Mouse (Mus musculus) neutrophil, adult 5-6 weeks (primary cell): ENCODE measurements around the gene Olfr150. TPM values are rescaled to one million over a fixed set of nuclear protein-coding genes. Genes with fewer than 3 reads are reported as not detected.
"Not testable (repeated sequence)": the region's sequence is repeated elsewhere in the genome, so short reads cannot be mapped to it uniquely, and the experiment has no call there.

ENCODE experiments used
- ATAC-seq: fragments of 151-379, 151-347 bp; 2 replicates; pipeline ENCODE4 v1.8.0; 2017; ENCODE audit warnings: mild to moderate bottlenecking, moderate TSS enrichment; ENCODE audit not compliant: insufficient number of reproducible peaks, poor library complexity, low FRiP score, severe bottlenecking; ENCODE audit errors: extremely low read depth
- total RNA-seq: library from RNA; stranded (forward); fragments of 200-1000 nt; gene quantifications from 2 replicates; pipeline ENCODE4 v1.2.3, GENCODE M21; 2017

The Olfr150 gene
- not detected in 2 replicates for total RNA-seq

- no peak for ATAC-seq
Observed at GRCm38 (mm10) chr9:39730678-39731077, at the start of gene Olfr150. Gene Olfr150 (plus strand): TSS chr9:39730978.

DNA sequence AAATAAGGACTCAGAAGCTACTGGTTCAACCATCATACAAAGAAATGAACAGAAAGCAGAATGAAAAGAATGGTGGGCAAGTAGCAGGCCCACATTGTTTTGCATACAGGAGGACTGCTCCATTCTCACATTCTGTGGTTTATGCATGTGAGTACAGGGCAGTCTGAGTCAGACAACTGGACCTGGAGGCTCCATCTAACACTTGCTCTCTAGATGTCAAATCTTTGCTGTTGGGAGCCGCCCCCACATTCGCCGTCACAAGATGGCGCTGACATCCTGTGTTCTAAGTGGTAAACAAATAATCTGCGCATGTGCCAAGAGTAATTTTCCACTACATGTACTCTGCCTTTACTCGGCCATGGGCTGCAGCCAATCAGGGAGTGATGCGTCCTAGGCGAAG lies 29.7 kb upstream of the Olfr150 start:
- ATAC-seq = not testable (repeated sequence)

DNA sequence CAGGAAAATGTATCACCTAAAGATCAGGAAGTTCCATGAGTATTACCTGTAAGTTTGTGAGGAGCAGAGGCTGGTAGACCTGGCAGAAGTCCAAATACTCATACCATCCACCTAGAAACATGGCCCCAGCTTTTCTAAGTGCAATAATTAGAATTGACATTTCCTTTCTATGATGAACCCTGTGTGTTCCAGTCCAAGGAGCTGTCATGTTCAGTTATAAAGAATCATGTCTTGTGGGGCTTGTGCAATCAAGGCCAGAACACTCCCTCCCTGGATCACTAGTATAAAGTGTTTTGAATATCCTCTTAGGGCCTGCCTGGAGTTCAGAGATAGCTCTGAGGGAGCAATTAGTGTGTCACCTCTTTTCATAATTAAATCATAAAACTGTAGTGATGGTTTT lies 23.8 kb upstream of the Olfr150 start, which contains the start of gene Olfr149:
Olfr149 (minus strand) TSS at position 101 of the 400 bp plus-strand sequence.
- ATAC-seq = no peak

DNA sequence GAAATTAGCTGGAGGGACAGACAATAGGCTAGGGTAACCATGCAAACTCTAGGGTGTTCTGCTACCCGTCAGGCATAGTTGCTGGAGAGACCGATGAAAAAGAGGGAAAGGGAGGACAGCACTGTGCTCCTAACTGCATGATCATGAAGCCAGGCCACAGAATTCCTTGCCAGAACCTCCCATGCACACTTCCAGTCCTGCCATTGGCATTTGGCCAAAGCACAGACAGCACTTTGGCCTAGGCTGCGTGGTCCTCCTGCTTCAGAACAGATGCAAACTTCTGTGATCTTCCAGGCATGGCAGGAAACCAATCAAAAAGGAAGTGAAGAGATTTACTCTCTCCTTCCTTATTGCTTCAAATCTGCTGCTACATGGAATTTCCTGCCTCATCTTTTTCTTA lies 21.8 kb upstream of the Olfr150 start:
- no peak for ATAC-seq

DNA sequence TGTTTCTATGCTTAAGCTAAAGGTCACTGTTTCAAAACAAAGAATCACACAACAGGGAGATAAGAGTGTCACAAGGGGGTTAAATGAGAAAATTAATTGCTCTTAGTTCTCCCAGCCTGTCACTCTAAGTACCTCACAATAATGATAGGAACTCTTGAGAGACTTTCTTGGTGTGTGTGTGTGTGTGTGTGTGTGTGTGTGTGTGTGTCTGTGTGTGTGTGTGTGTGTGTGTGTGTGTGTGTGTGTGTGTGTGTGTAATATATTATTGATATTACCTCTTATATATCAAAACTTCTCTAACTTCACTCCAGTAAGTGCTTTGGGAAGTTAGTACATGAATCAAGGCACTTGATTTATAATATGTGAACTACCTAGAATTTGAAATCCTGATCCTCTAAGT lies 19.7 kb upstream of the Olfr150 start, which contains the start of gene Olfr965:
Olfr965 (plus strand) TSS at position 301 of the 400 bp plus-strand sequence.
- no peak for ATAC-seq

- no peak for ATAC-seq
Observed at GRCm38 (mm10) chr9:39740741-39741140, 10.0 kb downstream of the Olfr150 start.

DNA sequence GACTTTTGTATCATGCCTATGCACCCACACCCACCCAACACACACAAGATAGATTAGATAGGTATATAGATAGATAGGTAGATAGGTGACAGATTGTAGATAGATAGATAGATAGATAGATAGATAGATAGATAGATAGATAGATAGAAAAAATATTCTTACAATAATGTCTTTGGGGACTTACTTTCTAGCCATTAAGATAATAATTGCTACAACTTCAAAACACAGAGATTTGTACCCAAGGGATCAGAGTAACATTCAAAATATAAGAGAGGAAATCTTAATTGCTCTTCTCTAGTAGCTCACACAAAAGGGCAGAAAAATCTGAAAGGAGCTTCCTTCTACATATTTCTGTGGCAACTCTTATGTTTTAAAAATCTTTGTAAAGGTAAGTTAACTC lies 15.2 kb downstream of the Olfr150 start, which contains the start of gene Olfr967:
Olfr967 (plus strand) TSS at position 301 of the 400 bp plus-strand sequence.
- no peak for ATAC-seq

GRCm38 (mm10) chr9:39746428-39746827 lies 15.7 kb downstream of the Olfr150 start:
- no peak for ATAC-seq

- no peak for ATAC-seq
Observed at GRCm38 (mm10) chr9:39783153-39783552, 52.4 kb downstream of the Olfr150 start, which contains the start of gene Olfr968. Gene Olfr968 (minus strand): TSS chr9:39783253.

Other genes starting within 250 kb of the Olfr150 start
- gene Olfr44, start 237.0 kb upstream of the Olfr150 start, total RNA-seq = 0.12 TPM in 1 of 2 replicates, not detected in the other
- gene Olfr957, start 215.2 kb upstream of the Olfr150 start, total RNA-seq = not detected in 2 replicates
- gene Olfr958, start 176.9 kb upstream of the Olfr150 start, total RNA-seq = not detected in 2 replicates
- 0.12 TPM in 1 of 2 replicates, not detected in the other for gene Olfr959, start 155.4 kb upstream of the Olfr150 start, total RNA-seq
- gene AW551984, start 126.6 kb upstream of the Olfr150 start, total RNA-seq = not detected in 2 replicates
- gene Olfr148, start 120.3 kb upstream of the Olfr150 start, total RNA-seq = not detected in 2 replicates
- gene Olfr960, start 109.6 kb upstream of the Olfr150 start, total RNA-seq = not detected in 2 replicates
- gene Olfr961, start 85.9 kb upstream of the Olfr150 start, total RNA-seq = not detected in 2 replicates
- gene Olfr963, start 63.8 kb upstream of the Olfr150 start, total RNA-seq = not detected in 2 replicates
- gene Olfr149, start 23.9 kb upstream of the Olfr150 start, total RNA-seq = not detected in 2 replicates
- not detected in 2 replicates for gene Olfr965, start 19.6 kb upstream of the Olfr150 start, total RNA-seq
- not detected in 2 replicates for gene Olfr967, start 15.3 kb downstream of the Olfr150 start, total RNA-seq
- not detected in 2 replicates for gene Olfr968, start 52.3 kb downstream of the Olfr150 start, total RNA-seq
- not detected in 2 replicates for gene Olfr969, start 60.0 kb downstream of the Olfr150 start, total RNA-seq
- gene Olfr970, start 77.9 kb downstream of the Olfr150 start, total RNA-seq = not detected in 2 replicates
- not detected in 2 replicates for gene Olfr971, start 105.9 kb downstream of the Olfr150 start, total RNA-seq
- not detected in 2 replicates for gene Olfr972, start 135.4 kb downstream of the Olfr150 start, total RNA-seq
- gene Olfr229, start 176.4 kb downstream of the Olfr150 start, total RNA-seq = not detected in 2 replicates
- gene Olfr974, start 206.5 kb downstream of the Olfr150 start, total RNA-seq = 0.12 TPM in 1 of 2 replicates, not detected in the other
- not detected in 2 replicates for gene Olfr975, start 221.1 kb downstream of the Olfr150 start, total RNA-seq
- not detected in 2 replicates for gene Olfr976, start 230.2 kb downstream of the Olfr150 start, total RNA-seq